Mouse (Mus musculus): ENCODE data around the gene Med21.

DNA sequence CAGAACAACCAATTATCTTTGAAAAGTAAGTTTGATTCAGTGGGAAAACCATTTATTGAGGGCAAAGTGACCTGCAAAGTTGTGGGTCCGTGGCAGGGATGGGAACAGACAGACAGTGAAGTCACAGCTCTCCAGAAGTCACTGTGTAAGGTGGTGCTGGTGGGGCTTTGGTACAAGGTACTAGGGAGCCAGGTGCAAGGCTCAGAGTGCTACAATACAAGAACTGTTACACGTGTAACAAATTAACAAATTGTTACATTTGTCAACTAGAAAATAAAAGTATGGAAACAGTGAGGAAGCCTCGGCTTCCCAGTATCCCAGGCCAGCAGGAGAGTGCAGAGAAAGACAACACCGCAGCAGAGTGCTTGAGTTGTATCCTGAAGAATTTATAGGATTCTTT is 31.3 kb downstream of the Med21 start:
- no peak for TF ChIP-seq POLR2A (IDR thresholded peaks at IDR 0.05; ENCODE audit: low read depth, low read length)
- no peak for TF ChIP-seq CTCF (IDR thresholded peaks at IDR 0.05; ENCODE audit: borderline replicate concordance, insufficient read depth, low read length)
